Mouse (Mus musculus) bone marrow, adult 2 months (tissue): Measurements from ENCODE around the gene Psme2.

Source experiments
- CTCF ChIP-seq: fragments of 200-500 bp; IDR thresholded peaks from 2 replicates; pipeline ENCODE4 v1.5.1; 2011; ENCODE audit warnings: low read length, control low read depth; ENCODE audit not compliant: control insufficient read depth, insufficient read depth
- POLR2A ChIP-seq: fragments of 200-500 bp; IDR thresholded peaks from 2 replicates; pipeline ENCODE4 v1.6.1; 2011; ENCODE audit warnings: low read depth, mild to moderate bottlenecking, control low read depth, low read length, borderline replicate concordance; ENCODE audit not compliant: control insufficient read depth

- TF ChIP-seq CTCF: no peak
- TF ChIP-seq POLR2A: peak; percentile 68; the same call in 1 of the 2 replicates
These were observed 12.8 kb downstream of the Psme2 start, which contains the start of gene Psme1 for GRCm38 (mm10) chr14:55577871-55578667.
